Mouse (Mus musculus): ENCODE data around the gene Kri1. TPM values are rescaled to one million over a fixed set of nuclear protein-coding genes. Genes with fewer than 3 reads are reported as not detected.
A peak's percentile ranks its signal among the peaks of the same experiment; 100 is the strongest.
"Not testable (repeated sequence)": the region's sequence is repeated elsewhere in the genome, so short reads cannot be mapped to it uniquely, and the experiment has no call there.

The Kri1 gene
- polyA plus RNA-seq, 1 experiment = 24.9 TPM

DNA sequence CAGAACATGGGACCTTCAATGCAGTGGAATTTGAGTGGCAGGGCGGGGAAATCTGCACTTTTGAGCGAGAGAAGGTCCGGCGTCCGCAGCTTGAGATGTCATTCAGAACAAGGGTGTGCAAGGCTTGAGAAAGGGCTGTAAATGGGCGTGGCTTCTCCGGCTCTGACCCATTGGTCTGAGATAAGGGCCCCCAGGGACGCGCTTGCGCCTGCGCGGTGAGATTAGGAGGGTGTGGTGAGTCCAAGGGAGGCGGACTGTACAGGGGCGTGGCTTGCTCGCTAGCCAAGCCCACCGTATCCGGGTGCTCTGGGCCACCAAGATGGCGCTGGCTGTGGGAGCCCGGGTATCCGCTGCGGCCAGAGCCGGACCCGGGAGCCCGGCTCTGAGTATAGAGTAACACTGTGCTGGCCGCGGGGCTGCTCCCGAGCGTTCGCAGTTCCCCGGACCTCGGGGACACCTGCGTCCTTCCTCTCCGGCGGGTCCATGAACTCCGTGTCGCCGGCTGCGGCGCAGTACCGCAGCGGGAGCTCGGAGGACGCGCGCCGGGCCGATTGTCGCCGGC is 22.7 kb downstream of the Kri1 start, which contains the start of gene Atg4d:
TSS of gene Atg4d (plus strand) at position 294 of the 562 bp plus-strand sequence.
- Histone ChIP-seq H3K4me3 (ENCODE audit: insufficient read depth, low read length) (peak within 1 kb of the TSS; percentile 67), H3K27ac (ENCODE audit: insufficient read depth, low read length) (peak within 1 kb of the TSS; percentile 56), H3K4me1 (ENCODE audit: control insufficient read depth, insufficient read depth, low read length) (peaks cover 5% of the 10 kb centered on the region; the same call in 1 of the 2 replicates)
- TF ChIP-seq POLR2A (IDR thresholded peaks at IDR 0.05; ENCODE audit: low read depth, low read length) = peak; percentile 74
- TF ChIP-seq CTCF (IDR thresholded peaks at IDR 0.05; ENCODE audit: borderline replicate concordance, insufficient read depth, low read length) = no peak

DNA sequence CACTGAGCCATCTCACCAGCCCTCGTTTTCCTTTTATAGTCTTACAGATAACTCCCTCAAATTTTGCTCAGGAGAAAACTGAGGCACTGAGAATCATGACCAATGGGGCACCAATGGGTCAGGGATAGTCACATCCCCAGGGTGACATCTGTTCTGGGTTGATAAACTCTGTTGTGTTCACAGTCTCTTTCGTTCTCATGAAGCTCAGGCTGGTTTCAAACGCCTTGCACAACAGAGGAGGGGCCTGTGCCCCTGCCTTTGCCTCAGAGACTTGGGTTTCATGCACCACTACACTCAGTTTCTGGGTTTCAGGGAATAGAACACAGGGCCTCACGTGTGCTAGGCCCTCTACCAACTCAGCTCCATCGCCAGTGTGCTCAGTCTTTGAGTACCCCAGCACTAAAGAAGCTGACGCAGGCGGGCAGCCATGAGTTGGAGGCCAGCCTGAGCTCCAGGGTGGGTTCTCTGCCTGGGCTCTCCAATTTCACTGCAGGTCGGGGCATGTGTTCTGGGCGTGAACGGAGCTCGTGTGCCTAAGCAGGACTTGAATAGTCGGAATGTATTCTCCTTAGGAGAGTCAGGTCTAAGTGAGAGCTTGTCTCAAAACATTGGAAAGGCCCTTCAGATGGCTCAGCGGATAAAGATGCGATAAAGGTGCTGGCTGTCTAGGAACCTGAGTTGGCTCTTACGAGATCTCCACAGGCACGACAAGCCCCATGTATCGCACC is 23.3 kb downstream of the Kri1 start:
- TF ChIP-seq CTCF (IDR thresholded peaks at IDR 0.05; ENCODE audit: borderline replicate concordance, insufficient read depth, low read length) (no peak), POLR2A (IDR thresholded peaks at IDR 0.05; ENCODE audit: low read depth, low read length) (no peak)
- peaks cover 5% of the 10 kb centered on the region; the same call in 1 of the 2 replicates for H3K4me1 ChIP-seq (ENCODE audit: control insufficient read depth, insufficient read depth, low read length)
- peak overlapping the region; percentile 23 for H3K4me3 ChIP-seq (ENCODE audit: insufficient read depth, low read length)
- H3K27ac ChIP-seq (ENCODE audit: insufficient read depth, low read length) = peak overlapping the region; percentile 56

DNA sequence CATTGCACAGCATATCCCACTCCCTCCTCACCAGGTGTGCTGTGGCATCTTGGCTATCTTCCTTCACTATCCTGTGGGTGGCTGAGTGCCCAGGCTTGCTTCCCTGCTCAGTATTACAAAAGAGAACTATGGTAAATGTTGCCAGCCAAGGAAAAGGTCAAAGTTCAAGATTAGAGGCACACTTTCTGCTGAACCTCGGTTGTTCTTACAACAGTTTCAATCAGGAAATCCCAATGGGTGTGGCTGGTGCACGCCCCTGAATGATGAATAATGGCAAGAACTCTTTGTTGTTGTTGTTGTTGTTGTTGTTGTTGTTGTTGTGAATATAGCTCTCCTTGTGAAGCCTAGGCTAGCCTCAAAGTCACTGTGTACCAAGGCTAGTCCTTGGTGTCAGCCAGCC is 25.9 kb downstream of the Kri1 start:
- Histone ChIP-seq H3K27ac (ENCODE audit: insufficient read depth, low read length) (no peak overlapping the region), H3K4me3 (ENCODE audit: insufficient read depth, low read length) (no peak overlapping the region), H3K4me1 (ENCODE audit: control insufficient read depth, insufficient read depth, low read length) (peaks cover 4% of the 10 kb centered on the region; the same call in 1 of the 2 replicates)
- TF ChIP-seq POLR2A (IDR thresholded peaks at IDR 0.05; ENCODE audit: low read depth, low read length) (no peak), CTCF (IDR thresholded peaks at IDR 0.05; ENCODE audit: borderline replicate concordance, insufficient read depth, low read length) (no peak)

DNA sequence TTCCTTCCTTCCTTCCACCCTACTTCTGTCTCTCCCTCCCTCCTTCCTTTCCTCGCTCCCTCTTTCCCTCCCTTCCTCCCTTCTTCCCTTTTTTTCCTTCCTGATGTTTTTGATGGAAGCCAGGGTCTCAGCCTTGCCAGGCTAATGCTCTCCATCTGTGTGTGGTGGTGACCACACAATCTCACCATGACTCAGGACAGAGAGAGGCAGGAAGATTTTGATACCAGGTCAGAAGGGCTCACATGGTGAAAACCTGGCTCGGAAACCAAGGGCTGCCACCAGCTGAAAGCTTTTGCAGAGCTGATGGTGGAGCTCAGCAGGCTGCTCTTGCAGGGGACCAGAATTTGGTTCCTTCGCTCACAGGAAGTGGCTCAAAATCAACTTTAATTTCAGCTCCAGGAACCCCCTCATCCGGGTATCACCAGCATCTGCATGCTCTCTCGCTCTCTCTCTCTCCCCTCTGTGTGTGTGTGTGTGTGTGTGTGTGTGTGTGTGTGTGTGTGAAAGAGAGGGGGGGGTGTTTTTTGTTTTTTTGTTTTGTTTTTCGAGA is 27.2 kb downstream of the Kri1 start:
- Histone ChIP-seq H3K4me3 (ENCODE audit: insufficient read depth, low read length) (no peak overlapping the region), H3K27ac (ENCODE audit: insufficient read depth, low read length) (no peak overlapping the region), H3K4me1 (ENCODE audit: control insufficient read depth, insufficient read depth, low read length) (peaks cover 3% of the 10 kb centered on the region; the same call in 1 of the 2 replicates)
- TF ChIP-seq POLR2A (IDR thresholded peaks at IDR 0.05; ENCODE audit: low read depth, low read length) (no peak), CTCF (IDR thresholded peaks at IDR 0.05; ENCODE audit: borderline replicate concordance, insufficient read depth, low read length) (no peak)

DNA sequence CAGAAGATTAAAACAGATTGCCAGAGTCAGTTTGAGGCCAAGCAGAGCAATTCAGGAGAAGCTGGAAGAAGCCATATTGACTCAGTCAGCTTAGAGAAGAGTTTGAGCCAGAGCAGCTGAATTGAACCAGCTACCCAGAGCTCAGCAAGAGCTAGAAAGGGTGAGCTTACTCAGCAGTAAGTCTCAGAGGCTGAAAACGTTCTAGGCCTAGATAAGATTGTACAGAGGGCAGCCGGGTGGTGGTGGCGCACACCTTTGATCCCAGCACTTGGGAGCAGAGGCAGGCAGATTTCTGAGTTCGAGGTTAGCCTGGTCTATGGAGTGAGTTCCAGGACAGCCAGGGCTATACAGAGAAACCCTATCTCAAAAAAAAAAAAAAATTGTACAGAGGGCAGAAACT is 31.4 kb downstream of the Kri1 start:
- not testable (repeated sequence) for H3K4me1 ChIP-seq (ENCODE audit: control insufficient read depth, insufficient read depth, low read length); H3K4me3 ChIP-seq (ENCODE audit: insufficient read depth, low read length); H3K27ac ChIP-seq (ENCODE audit: insufficient read depth, low read length)

DNA sequence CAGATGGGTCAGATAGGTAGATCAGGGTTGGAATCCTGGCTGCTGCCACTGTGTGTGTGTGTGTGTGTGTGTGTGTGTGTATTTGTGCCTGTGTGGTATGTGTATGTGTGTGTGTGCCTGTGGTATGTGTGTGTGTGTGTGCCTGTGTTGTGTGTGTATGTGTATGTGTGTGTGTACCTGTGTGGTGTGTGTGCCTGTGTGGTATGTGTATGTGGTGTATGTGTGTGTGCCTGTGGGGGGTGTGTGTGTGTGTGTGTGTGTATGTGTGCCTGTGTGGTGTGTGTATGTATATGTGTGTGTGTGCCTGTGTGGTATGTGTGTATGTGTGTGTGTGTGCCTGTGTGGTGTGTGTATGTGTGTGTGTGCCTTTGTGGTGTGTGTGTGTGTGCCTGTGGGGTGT is 33.1 kb downstream of the Kri1 start:
- TF ChIP-seq CTCF (IDR thresholded peaks at IDR 0.05; ENCODE audit: borderline replicate concordance, insufficient read depth, low read length) (no peak), POLR2A (IDR thresholded peaks at IDR 0.05; ENCODE audit: low read depth, low read length) (no peak)
- Histone ChIP-seq H3K4me3 (ENCODE audit: insufficient read depth, low read length) (no peak overlapping the region), H3K4me1 (ENCODE audit: control insufficient read depth, insufficient read depth, low read length) (no peaks in the 10 kb centered on the region), H3K27ac (ENCODE audit: insufficient read depth, low read length) (no peak overlapping the region)

DNA sequence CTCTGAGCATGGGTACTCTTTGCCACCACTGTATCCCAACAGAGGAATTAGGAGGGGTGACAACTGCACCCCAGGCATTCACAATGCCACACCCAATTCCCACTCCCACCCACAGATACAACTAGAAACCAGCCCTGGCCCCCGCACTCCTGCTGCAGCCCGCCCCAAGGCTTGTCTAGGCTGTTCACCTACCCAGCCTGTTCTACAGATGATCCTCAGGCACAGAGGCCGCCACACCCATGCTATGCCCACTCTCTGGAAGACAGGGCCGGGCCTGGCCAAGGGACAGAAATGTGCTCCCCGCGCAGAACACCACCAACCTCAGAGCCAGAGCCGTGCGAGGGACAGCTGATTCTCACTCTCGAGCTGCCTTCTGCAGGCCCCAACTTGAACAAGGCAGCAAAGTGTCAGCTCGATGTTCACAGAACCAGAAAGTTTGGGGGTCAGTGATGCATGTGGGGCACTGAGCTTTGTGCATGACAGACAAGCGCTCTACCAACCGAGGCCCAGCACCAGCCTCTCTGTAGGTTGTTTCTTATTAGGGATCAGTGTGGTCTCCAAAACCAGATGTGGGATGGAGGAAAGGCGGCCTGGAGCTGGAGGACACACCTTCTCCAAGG is 36.5 kb downstream of the Kri1 start:
- no peak overlapping the region for H3K27ac ChIP-seq (ENCODE audit: insufficient read depth, low read length)
- H3K4me3 ChIP-seq (ENCODE audit: insufficient read depth, low read length) = no peak overlapping the region
- no peaks in the 10 kb centered on the region for H3K4me1 ChIP-seq (ENCODE audit: control insufficient read depth, insufficient read depth, low read length)
- TF ChIP-seq POLR2A (IDR thresholded peaks at IDR 0.05; ENCODE audit: low read depth, low read length) = no peak
- no peak for TF ChIP-seq CTCF (IDR thresholded peaks at IDR 0.05; ENCODE audit: borderline replicate concordance, insufficient read depth, low read length)

DNA sequence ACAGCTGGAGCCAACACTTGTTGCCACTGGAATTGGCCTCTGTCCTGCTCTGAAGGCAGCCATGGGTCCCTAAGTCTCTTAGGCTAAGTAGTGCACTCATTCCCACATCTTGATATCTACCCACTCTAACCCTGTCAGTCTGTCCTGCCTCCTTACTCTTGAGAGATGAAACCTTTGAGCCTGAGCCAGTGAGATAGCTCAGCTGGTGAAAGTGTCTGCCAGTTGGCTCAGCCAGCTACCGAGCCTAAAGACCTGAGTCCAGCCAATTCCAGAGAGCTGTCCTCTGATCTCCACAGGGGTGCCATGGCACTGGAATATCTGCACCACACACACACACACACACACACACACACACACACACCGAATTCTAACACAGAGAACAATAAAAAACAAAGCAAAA is 37.3 kb downstream of the Kri1 start:
- Histone ChIP-seq H3K4me3 (ENCODE audit: insufficient read depth, low read length) (no peak overlapping the region), H3K27ac (ENCODE audit: insufficient read depth, low read length) (no peak overlapping the region), H3K4me1 (ENCODE audit: control insufficient read depth, insufficient read depth, low read length) (no peaks in the 10 kb centered on the region)
- TF ChIP-seq POLR2A (IDR thresholded peaks at IDR 0.05; ENCODE audit: low read depth, low read length) (no peak), CTCF (IDR thresholded peaks at IDR 0.05; ENCODE audit: borderline replicate concordance, insufficient read depth, low read length) (no peak)

DNA sequence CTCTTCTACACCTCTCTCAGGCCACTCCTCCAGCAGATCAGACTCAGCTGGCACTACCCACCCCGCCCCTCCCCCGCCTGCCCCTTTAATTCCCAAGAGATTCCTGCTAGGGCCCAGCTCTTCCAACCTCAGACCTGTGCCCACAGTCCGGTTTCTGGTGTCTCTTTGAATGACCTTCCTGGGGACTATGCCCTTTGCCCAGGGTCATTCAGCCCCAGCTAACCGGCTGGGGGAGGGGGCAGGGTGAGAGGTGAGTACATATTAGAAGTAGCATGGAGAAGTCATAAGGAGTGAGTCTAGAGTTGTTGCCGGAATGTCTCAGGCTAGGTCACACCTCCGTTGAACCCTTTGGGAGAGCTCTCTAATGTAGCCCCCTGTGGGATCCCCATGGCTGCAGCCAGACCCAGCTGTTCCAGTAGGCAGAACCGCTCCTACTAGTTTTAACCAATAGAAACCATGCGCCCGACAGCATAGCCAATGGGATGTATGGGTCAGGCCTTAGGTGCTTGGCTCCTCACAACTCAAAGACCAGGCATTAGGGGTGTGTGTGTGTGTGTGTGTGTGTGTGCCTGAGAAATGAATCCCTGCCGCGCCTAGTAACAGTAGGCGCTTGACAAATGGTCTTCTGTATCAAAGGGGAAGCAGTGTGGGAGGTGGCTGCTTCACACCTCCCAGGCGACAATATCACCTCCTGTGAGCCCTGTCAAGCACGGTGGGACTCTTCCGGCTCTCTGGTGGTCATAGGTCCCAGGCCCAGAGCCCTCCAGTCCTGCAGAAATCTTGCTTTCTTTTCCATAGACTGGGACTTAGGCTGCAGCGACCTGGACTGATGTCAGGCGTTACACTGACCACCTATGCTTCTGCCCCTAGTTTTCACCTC is 37.9 kb downstream of the Kri1 start:
- no peak overlapping the region for H3K27ac ChIP-seq (ENCODE audit: insufficient read depth, low read length)
- no peaks in the 10 kb centered on the region for H3K4me1 ChIP-seq (ENCODE audit: control insufficient read depth, insufficient read depth, low read length)
- no peak overlapping the region for H3K4me3 ChIP-seq (ENCODE audit: insufficient read depth, low read length)
- no peak for TF ChIP-seq CTCF (IDR thresholded peaks at IDR 0.05; ENCODE audit: borderline replicate concordance, insufficient read depth, low read length)
- TF ChIP-seq POLR2A (IDR thresholded peaks at IDR 0.05; ENCODE audit: low read depth, low read length) = no peak
